Mouse (Mus musculus) frontal cortex, postnatal 36 days (tissue): Measurements from ENCODE around the gene Ptpn7.
"Not testable (repeated sequence)": the region's sequence is repeated elsewhere in the genome, so short reads cannot be mapped to it uniquely, and the experiment has no call there.

Experiments
- DNase-seq, 2 experiments: peaks; one replicate each; pipeline ENCODE4 v3.0.0; 2022; ENCODE audit warnings: low spot score in 2 of 2

The Ptpn7 gene

GRCm38 (mm10) chr1:135186427-135186826 lies 53.9 kb downstream of the Ptpn7 start:
- no peak for DNase-seq

DNA sequence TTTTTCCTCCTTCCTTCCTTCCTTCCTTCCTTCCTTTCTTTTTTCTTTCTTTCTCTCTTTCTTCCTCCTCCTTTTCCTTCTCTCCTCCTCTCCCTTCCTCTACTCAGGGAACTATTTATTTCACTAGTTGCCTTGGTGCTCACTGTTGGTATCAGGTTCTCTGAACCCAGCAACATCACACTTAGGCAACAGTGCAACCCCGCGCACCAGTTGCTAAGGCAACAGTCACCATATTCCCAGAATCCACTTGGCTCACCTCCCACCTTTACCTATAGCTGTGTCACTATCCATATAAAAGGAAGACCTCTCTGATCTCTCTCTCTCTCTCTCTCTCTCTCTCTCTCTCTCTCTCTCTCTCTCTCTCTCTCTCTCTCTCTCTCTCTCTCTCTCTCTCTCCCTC lies 54.5 kb downstream of the Ptpn7 start:
- DNase-seq = not testable (repeated sequence)

DNA sequence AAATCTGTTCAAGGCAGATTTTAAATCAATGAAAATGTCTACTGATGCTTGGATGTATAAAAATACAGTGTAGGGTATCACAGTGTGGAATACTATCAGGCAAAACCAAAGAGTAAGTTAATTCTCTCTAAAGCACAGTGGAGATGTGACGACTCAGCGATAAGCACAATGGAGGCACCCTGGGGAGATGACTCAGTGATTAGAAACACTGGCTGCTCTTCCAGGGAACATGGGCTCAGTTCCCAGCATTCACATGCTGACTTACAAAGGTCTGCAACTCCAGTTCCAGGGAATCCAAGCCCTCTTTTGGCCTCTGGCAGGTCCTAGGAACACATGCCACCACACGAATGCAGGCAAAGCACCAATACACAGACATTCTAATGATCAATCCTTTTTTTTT lies 55.7 kb downstream of the Ptpn7 start:
- no peak for DNase-seq

DNA sequence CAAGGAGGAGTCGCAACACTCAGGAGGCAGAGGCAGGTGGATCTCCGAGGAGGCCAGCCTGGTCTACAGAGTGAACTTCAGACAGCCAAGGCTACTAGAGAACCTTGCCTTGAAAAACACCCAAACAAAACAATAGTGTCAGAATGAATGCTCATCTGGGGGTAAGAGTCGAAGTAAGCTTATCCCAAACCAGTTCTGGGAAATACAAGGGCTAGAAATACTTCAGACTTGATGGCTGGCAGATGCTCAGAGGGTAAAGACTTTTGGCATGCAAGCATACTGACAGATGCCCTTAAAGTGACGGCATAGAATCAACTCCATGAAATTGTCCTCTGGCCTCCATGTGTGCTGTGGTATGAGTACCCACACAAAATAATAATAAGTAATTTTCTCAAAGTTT lies 56.7 kb downstream of the Ptpn7 start:
- no peak for DNase-seq

DNA sequence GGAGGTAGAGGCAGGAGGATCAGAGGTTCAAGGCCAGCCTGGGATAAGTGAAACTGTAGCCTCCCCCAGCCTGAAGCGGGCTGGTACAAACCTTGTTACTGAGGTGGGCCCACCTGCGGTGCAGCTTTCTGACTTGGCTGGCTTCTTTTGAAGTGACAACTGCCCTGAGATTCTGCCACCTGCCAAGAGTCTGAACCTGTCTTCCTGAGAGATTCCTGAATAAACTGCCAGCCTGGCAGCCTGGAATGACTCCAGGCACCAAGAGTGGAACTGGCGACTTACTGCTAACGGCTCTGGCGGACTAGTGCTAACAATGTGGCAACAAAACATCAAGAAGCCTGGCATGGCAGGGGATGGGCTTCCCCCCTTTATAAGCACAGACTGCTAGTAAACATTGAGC lies 61.8 kb downstream of the Ptpn7 start:
- DNase-seq = not testable (repeated sequence)
